Mouse (Mus musculus) testis, adult 2 months (tissue): Measurements from ENCODE around the gene Cox6b1.

ENCODE experiments used
- CTCF ChIP-seq: fragments of 200-500 bp; IDR thresholded peaks from 2 replicates; pipeline ENCODE4 v1.5.1; 2012; ENCODE audit warnings: low read depth, mild to moderate bottlenecking, inconsistent platforms, low read length, moderate library complexity; ENCODE audit not compliant: control insufficient read depth, insufficient read depth, insufficient replicate concordance
- POLR2A ChIP-seq: fragments of 200-500 bp; IDR thresholded peaks from 2 replicates; pipeline ENCODE4 v1.6.1; 2012; ENCODE audit warnings: low read depth, mild to moderate bottlenecking, inconsistent platforms, low read length, moderate library complexity; ENCODE audit not compliant: control insufficient read depth

GRCm38 (mm10) chr7:30586455-30587020, 39.4 kb downstream of the Cox6b1 start:
- no peak for TF ChIP-seq CTCF
- TF ChIP-seq POLR2A, result no peak
